Mouse (Mus musculus): ENCODE measurements around the gene Il10.

The Il10 gene

GRCm38 (mm10) chr1:131019492-131020098, at the start of gene Il10:
Il10 (plus strand) TSS chr1:131019845.
- DNase-seq (ENCODE audit: low spot score in 2 of 2), result no peak

DNA sequence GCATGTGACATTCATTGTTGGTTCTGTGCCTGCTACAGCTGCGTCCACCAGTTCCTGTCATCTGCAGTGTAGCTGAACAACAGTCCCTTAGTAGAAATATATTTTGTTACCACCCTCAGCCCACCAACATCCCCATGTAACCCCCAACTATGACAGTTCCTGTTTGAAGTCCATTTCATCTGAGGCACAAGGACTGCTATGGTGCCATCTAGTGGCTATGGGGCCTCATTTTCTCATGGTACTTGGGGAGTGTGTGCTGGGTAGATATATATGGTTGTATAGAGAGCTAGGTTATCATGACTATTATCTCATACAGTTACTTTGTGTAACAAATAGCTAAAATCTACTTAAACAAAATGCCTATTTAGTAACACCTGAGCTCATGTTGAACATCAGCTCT, 40.2 kb upstream of the Il10 start:
- peak in 1 of 2 experiments; percentile 54 for DNase-seq (ENCODE audit: low spot score in 2 of 2)

DNA sequence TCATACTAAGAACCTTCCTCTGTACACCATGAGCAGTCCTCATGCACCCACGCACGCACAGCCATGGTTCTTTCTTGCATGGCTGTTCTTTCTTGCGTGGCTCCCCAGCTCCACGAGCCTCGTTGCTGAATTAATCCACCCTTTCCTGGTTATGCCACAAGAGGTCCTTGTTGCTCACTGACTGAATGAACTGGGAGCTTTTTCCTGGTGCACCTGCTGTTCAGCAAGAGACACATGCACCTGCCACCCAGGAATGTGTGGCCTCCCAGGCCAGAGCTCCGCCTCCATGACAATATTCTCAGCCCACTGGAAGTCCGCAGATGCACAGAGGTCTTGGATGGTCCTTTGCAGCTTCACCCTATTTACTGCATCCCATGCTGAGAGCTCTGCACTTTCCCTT, 35.2 kb upstream of the Il10 start:
- DNase-seq (ENCODE audit: low spot score in 2 of 2), result no peak

DNA sequence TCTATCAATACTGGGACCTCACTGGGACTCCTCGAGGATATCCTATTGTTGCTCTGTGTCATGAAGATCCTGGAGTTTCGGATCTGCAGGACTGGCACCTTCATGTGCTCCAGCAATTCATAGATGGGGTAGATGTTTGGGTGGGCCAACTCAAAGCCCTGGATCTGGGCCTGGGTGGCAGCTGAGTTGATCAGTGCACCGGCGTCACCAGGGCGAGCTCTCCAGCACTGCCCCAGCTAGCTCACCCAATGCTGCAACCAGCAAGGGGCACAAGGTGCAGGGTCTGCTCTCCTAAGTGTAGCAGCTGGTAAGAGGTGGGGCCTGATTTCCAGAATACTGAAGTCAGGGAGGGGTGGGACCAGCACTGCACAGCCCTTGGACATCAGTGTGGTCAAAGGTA, 32.6 kb upstream of the Il10 start:
- no peak for DNase-seq (ENCODE audit: low spot score in 2 of 2)

GRCm38 (mm10) chr1:130987418-130987817, 32.2 kb upstream of the Il10 start:
- no peak for DNase-seq (ENCODE audit: low spot score in 2 of 2)

- DNase-seq (ENCODE audit: low spot score in 2 of 2), result no peak
Measured at GRCm38 (mm10) chr1:130989331-130989730, 30.3 kb upstream of the Il10 start.

GRCm38 (mm10) chr1:130990448-130990847, 29.2 kb upstream of the Il10 start:
- DNase-seq (ENCODE audit: low spot score in 2 of 2), result no peak

DNA sequence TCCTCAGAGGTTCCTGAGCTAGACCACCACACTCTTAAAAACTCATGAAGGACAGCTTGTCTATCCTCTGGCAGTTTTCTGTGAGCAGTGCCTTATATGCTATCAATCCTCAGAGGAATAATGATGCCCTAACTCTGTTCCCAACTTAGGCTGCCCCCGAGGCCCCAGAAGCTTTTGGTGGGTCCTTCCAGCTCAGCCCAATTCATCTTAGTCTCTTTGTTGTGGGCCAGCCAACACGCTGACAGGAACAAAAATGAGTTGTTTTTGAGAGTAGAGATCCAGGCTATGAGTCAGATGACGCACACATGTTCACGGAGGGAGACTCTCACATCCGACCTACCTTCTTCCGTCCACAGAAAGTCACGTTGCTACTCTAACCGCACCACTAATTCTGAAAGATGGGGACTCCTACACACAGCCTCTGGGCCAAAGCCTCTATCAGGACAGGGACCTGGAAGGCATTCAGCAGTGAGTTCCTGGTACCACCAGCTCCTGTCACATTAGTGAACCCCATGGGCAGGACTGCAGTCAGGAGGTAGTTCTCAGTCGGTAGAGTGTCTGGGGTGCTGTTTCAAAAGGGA, 26.0 kb upstream of the Il10 start:
- DNase-seq (ENCODE audit: low spot score in 2 of 2), result peak in 1 of 2 experiments; percentile 3

GRCm38 (mm10) chr1:130995515-130995914, 24.1 kb upstream of the Il10 start:
- no peak for DNase-seq (ENCODE audit: low spot score in 2 of 2)

- peak in 1 of 2 experiments; percentile 11 for DNase-seq (ENCODE audit: low spot score in 2 of 2)
Measured at GRCm38 (mm10) chr1:130996356-130996755, 23.3 kb upstream of the Il10 start.

DNA sequence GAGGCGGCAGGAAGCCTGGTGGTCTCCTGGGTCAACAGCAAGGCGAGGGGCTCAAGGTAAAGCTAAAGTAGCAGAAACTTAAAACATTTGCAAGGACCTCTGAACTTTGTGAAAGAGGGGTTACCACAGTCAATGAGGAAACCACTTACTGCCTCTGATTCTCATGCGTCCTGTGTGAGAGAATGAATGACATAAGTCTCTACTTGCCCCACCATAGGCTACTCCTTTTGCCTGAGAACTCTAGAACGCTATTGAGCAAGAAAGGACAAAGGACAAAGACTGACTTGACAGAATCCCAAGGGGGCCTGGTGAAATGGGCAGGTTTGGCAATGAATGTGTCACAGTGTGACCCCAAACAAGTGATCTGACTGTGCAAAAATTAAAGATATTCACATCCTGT, 22.2 kb upstream of the Il10 start:
- DNase-seq (ENCODE audit: low spot score in 2 of 2), result peak in 1 of 2 experiments; percentile 9

- peak in 1 of 2 experiments; percentile 14 for DNase-seq (ENCODE audit: low spot score in 2 of 2)
Measured at GRCm38 (mm10) chr1:130998321-130998720, 21.3 kb upstream of the Il10 start.

GRCm38 (mm10) chr1:130999708-131000107, 19.9 kb upstream of the Il10 start:
- DNase-seq (ENCODE audit: low spot score in 2 of 2), result no peak

DNA sequence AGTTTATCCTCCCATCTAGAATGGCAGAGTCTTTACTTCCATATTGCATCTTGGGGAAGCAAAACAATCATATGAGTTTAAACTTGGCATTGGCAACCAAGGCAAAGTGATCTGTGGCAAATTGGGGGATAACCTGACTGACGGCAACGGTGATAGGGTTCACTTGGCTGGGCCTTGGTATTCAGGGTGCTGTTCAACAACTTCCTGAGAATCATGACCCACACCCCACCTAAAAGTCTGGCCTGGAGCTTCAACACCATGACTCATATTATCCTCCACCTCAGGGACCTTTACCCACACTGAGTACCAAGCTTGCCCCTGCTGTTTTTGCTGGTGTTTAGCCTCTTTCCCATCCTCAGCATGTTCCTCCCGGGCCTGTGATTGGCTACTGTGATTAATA, 19.3 kb upstream of the Il10 start:
- DNase-seq (ENCODE audit: low spot score in 2 of 2), result no peak

DNA sequence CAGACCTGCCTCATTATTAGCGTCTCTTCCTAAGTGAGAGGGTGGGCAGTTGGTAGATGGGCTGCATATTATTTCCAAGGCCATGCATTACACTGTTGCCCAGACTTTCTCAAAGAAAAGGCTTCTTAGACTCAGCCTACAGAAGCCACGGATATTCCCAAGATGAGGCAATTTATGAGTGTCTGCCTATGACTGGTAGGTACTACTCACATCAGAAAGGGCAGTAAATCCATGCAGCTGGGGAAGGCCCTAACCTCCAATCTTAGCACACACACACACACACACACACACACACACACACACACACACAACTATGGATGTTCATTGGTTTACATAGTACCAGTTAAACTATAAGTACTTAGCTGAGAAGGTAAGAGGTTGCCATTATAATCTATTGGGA, 17.1 kb upstream of the Il10 start:
- DNase-seq (ENCODE audit: low spot score in 2 of 2), result no peak

- no peak for DNase-seq (ENCODE audit: low spot score in 2 of 2)
Measured at GRCm38 (mm10) chr1:131003037-131003922, 16.4 kb upstream of the Il10 start.

DNA sequence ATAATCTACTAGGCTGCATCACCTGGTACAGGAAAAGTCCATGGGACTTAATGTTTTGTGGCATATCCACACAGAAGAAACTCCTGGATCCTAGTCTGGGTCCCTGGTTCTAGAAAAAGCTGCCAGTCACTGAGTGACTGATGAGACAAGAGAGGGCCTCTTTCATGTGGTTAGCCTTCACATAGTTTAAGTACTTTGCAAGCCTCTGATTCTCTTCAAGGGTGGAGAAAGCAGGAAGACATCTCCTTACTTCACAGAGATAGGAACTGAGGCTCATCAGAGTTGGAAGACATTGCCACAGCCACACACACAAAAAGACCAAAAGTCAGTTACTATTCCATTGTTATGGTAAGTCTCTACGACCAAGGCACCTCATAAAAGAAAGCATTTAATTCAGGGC, 13.6 kb upstream of the Il10 start:
- DNase-seq (ENCODE audit: low spot score in 2 of 2), result no peak

DNA sequence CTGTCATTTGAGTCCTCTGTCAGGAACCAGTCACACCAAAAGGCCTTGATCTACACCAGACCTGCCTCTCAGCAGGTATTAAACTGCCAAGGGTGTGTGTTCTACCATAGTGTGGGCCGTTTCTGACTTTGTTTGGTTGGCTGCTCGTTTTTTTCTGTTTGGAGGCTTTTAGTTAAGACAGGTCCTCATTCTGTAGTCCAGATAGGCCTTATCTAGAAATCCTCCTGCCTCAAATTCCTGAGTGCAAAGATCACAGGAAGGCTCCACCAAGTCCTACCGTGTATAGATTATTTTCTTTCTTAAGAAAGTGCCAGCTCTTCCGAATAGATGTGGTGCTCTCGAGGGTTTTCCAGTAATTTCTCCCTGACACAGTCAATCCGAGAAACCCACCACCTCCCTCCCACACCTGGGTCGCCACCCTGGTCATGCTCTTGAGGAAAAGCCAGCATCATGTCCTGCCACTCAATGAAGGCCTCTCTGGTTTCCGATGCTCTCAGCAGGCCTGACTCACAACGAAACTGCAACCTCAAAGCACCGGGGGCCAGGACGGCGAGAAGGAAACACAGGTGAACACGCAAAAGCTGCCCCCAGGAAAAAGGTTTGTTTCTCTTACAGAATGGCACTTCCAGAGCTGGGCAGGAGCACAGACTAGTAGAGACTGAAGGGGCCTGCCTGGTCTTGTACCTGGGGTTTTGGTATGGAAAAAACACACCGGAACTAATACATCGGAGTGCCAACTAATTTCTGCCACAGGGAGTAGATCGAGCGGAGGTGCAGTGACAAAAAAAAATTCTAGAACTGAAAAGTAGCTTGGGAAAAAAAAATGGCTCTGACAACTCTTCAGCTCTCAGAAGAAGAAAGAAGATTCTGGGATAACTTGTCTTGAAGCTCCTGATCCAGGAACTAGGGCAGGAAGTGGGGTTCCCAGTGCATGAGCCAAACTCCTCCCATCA, 9.2 kb upstream of the Il10 start:
- DNase-seq (ENCODE audit: low spot score in 2 of 2), result no peak

GRCm38 (mm10) chr1:131012494-131012893, 7.2 kb upstream of the Il10 start:
- no peak for DNase-seq (ENCODE audit: low spot score in 2 of 2)

DNA sequence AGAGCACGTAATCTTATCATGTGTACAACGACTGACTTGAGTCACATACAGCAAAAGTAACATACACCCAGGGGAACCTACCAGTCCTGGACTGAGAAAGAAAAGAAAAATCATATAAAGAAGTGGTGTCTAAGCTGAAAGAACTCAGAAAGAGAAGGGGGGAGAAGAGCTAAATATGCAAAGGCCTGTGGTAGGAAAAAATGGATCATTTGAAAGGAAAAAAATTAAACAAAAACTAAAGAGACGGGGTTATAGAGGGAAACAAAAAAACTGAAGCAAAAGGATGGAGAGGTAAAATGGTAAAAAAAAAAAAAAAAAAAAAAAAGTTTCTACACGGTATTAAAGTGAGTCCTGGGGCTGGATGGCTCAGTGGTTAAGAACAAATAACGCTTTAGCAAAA, 5.7 kb upstream of the Il10 start:
- DNase-seq (ENCODE audit: low spot score in 2 of 2), result no peak

GRCm38 (mm10) chr1:131015281-131015680, 4.4 kb upstream of the Il10 start:
- no peak for DNase-seq (ENCODE audit: low spot score in 2 of 2)

GRCm38 (mm10) chr1:131015879-131016278, 3.8 kb upstream of the Il10 start:
- no peak for DNase-seq (ENCODE audit: low spot score in 2 of 2)
